Mouse (Mus musculus) small intestine, adult 10 weeks (tissue): ENCODE data around the gene Tmem89. TPM values are rescaled to one million over a fixed set of nuclear protein-coding genes. Genes with fewer than 3 reads are reported as not detected.

Experiments used
- polyA plus RNA-seq: library from polyadenylated mRNA; stranded (reverse); fragments of 350-450 nt; fragmentation: Illumina TruSeq; extraction: RNeasy Lipid Tissue Mini Kit (QIAGEN cat#74804); gene quantifications from one replicate; pipeline ENCODE4 v1.2.3, GENCODE M21; 2014; ENCODE audit warnings: low replicate concordance

Tmem89 gene
- polyA plus RNA-seq = 0.82 TPM

GRCm38 (mm10) chr9:108914491-108914890, at the start of gene Tmem89:
Gene Tmem89 (plus strand): TSS chr9:108914619.

GRCm38 (mm10) chr9:108936418-108937364, 22.3 kb downstream of the Tmem89 start, which contains the start of gene Uqcrc1:
Gene Uqcrc1 (plus strand): TSS chr9:108936633.

GRCm38 (mm10) chr9:108953081-108953636, 38.7 kb downstream of the Tmem89 start, which contains the start of gene Col7a1:
Gene Col7a1 (plus strand): TSS chr9:108953586.

Other genes starting within 250 kb of the Tmem89 start
- gene Prkar2a, start 225.3 kb upstream of the Tmem89 start, polyA plus RNA-seq = 264 TPM
- 206 TPM for gene Ip6k2, start 130.8 kb upstream of the Tmem89 start, polyA plus RNA-seq
- gene Nckipsd, start 106.3 kb upstream of the Tmem89 start, polyA plus RNA-seq = 0.19 TPM
- gene Celsr3, start 88.3 kb upstream of the Tmem89 start, polyA plus RNA-seq = not detected
- gene Slc26a6, start 61.3 kb upstream of the Tmem89 start, polyA plus RNA-seq = 23.9 TPM
- gene Uqcrc1, start 22.0 kb downstream of the Tmem89 start, polyA plus RNA-seq = 42.5 TPM
- not detected for gene Col7a1, start 39.0 kb downstream of the Tmem89 start, polyA plus RNA-seq
- not detected for gene Ucn2, start 71.4 kb downstream of the Tmem89 start, polyA plus RNA-seq
- gene Pfkfb4, start 77.2 kb downstream of the Tmem89 start, polyA plus RNA-seq = 2.8 TPM
- gene Shisa5, start 123.9 kb downstream of the Tmem89 start, polyA plus RNA-seq = 11.5 TPM
- gene Trex1, start 145.1 kb downstream of the Tmem89 start, polyA plus RNA-seq = not detected
- 2.8 TPM for gene Atrip, start 159.5 kb downstream of the Tmem89 start, polyA plus RNA-seq
- 1.1 TPM for gene Ccdc51, start 167.9 kb downstream of the Tmem89 start, polyA plus RNA-seq
- gene Tma7, start 168.0 kb downstream of the Tmem89 start, polyA plus RNA-seq = 1,283 TPM
- gene Plxnb1, start 180.8 kb downstream of the Tmem89 start, polyA plus RNA-seq = 0.07 TPM
- not detected for gene Fbxw21, start 247.4 kb downstream of the Tmem89 start, polyA plus RNA-seq